Mouse (Mus musculus) spleen, adult 2 months (tissue): ENCODE results near the gene Nfil3. TPM values are rescaled to one million over a fixed set of nuclear protein-coding genes. Genes with fewer than 3 reads are reported as not detected.

ENCODE experiments used
- DNase-seq, 2 experiments: peaks; one replicate each; pipeline versions ENCODE4 v3.0.0 to v3.0.0-alpha.2; 2012 to 2021; ENCODE audit warnings: low spot score in 2 of 2, low read depth in 1 of 2
- H3K27ac ChIP-seq: fragments of 200-500 bp; 2 replicates; pipeline ENCODE4 v1.5.1; 2012; ENCODE audit warnings: low read length, inconsistent platforms; ENCODE audit not compliant: insufficient read depth
- H3K27me3 ChIP-seq: fragments of 200-500 bp; 2 replicates; pipeline ENCODE4 v1.6.1; 2012; ENCODE audit warnings: mild to moderate bottlenecking, moderate library complexity, low read length, inconsistent platforms; ENCODE audit not compliant: control insufficient read depth, insufficient read depth
- H3K36me3 ChIP-seq: fragments of 200-500 bp; 2 replicates; pipeline ENCODE4 v1.6.1; 2012; ENCODE audit warnings: mild to moderate bottlenecking, low read length, inconsistent platforms; ENCODE audit not compliant: control insufficient read depth, insufficient read depth
- H3K4me1 ChIP-seq: fragments of 200-500 bp; 2 replicates; pipeline ENCODE4 v1.6.1; 2011; ENCODE audit warnings: inconsistent platforms; ENCODE audit not compliant: control insufficient read depth, insufficient read depth, insufficient read length
- H3K4me3 ChIP-seq: fragments of 200-500 bp; 2 replicates; pipeline ENCODE4 v1.5.1; 2011; ENCODE audit warnings: mild to moderate bottlenecking, inconsistent platforms; ENCODE audit not compliant: insufficient read depth, insufficient read length; ENCODE audit errors: extremely low read depth
- CTCF ChIP-seq: fragments of 200-500 bp; IDR thresholded peaks from 2 replicates; pipeline ENCODE4 v1.5.1; 2011; ENCODE audit warnings: mild to moderate bottlenecking, inconsistent platforms; ENCODE audit not compliant: insufficient read depth, insufficient read length, insufficient replicate concordance; ENCODE audit errors: extremely low read depth
- POLR2A ChIP-seq: fragments of 200-500 bp; IDR thresholded peaks from 2 replicates; pipeline ENCODE4 v1.6.1; 2011; ENCODE audit warnings: low read depth, low read length, inconsistent platforms
- WGBS: fragments of 180-500 bp; shearing (Covaris S2); methylation state at CpG from one replicate; pipeline ENCODE4 v1.1.7; 2018; 5-methylcytosine and 5-hydroxymethylcytosine counted together
- polyA plus RNA-seq: library from polyadenylated mRNA; depleted of rRNA; stranded (reverse); fragments of >200 nt; gene quantifications from 2 replicates; pipeline ENCODE4 v1.2.3, GENCODE M21; 2012; rRNA removed

Nfil3 gene
- polyA plus RNA-seq, 1 experiment = 1.2 TPM

DNA sequence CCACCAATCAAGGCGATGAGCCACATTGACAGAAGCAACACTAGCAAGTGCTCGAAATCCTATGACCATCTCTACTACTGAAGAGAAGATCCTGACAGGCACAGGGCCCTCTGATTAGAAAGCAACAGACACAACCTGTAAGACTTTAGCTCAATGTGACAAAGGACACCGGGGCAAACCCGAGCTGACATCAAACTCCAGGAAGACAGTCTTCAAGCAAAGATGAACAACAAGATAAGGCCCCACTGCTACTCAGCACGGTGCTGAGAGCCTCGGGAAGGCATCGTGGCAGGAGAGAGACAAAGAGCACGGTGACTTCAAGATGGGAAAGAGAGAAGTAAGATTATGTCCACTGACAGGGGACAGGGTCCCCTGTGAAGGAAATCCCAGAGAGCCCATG lies 58.9 kb downstream of the Nfil3 start:
- TF ChIP-seq CTCF = no peak
- TF ChIP-seq POLR2A = no peak
- Histone ChIP-seq H3K4me1 (peaks cover 3% of the 10 kb centered on the region; the same call in 1 of the 2 replicates), H3K36me3 (peaks cover 3% of the 10 kb centered on the region; the same call in 1 of the 2 replicates), H3K27me3 (no peaks in the 10 kb centered on the region), H3K27ac (no peak overlapping the region), H3K4me3 (no peak overlapping the region)
- DNase-seq = no peak
- WGBS = 65% methylated on average over 8 of the region's 8 CpGs

DNA sequence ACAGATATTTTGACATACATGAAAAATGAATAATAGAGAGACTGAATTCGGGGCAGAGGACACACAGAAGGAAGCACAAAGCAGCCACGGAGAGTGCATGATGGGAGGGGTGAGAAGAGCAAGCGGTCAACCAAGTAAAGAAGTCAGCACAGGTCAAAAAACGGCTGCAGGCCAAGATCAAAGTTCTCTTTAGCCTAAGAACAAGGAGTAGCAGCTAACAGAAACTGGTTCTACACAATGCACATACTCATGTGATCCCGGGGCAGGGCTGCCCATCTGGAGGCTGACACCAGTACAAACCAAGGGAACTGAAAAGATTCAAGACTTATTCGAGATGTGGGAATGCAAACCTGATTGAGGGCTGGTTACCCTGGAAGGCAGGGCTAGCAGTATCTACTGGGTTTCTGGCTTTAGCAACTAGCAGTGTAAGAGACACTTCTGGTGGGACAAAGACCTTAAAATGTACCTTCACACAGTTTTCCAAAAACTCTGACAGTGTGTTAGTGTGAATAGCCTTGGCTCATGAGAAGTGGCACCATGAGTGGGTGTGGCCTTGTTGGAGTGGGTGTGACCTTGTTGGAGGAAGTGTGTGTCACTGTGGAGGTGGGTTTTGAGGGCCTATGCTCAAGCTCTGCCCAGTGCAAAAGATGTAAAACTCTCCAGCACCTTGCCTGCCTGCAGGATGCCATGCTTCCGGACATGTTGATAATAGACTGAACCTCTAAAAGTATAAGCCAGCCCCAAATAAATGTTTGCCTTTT lies 59.6 kb downstream of the Nfil3 start:
- peaks cover 3% of the 10 kb centered on the region; the same call in 1 of the 2 replicates for H3K36me3 ChIP-seq
- WGBS = 83% methylated on average over 7 of the region's 7 CpGs
- H3K4me3 ChIP-seq = no peak overlapping the region
- H3K27ac ChIP-seq = no peak overlapping the region
- H3K4me1 ChIP-seq = peaks cover 3% of the 10 kb centered on the region; the same call in 1 of the 2 replicates
- H3K27me3 ChIP-seq = no peaks in the 10 kb centered on the region
- no peak for DNase-seq
- TF ChIP-seq POLR2A = no peak
- no peak for TF ChIP-seq CTCF

GRCm38 (mm10) chr13:52919790-52920352 lies 61.0 kb downstream of the Nfil3 start:
- 91% methylated on average over 10 of the region's 10 CpGs for WGBS
- no peak for DNase-seq
- H3K27ac ChIP-seq = no peak overlapping the region
- no peak overlapping the region for H3K4me3 ChIP-seq
- peaks cover 3% of the 10 kb centered on the region; the same call in 1 of the 2 replicates for H3K4me1 ChIP-seq
- peaks cover 3% of the 10 kb centered on the region; the same call in 1 of the 2 replicates for H3K36me3 ChIP-seq
- TF ChIP-seq POLR2A (no peak), CTCF (no peak)
- H3K27me3 ChIP-seq = no peaks in the 10 kb centered on the region

GRCm38 (mm10) chr13:52918333-52918732 lies 62.5 kb downstream of the Nfil3 start:
- no peaks in the 10 kb centered on the region for H3K27me3 ChIP-seq
- H3K4me3 ChIP-seq = no peak overlapping the region
- H3K4me1 ChIP-seq = peaks cover 5% of the 10 kb centered on the region; the same call in 1 of the 2 replicates
- WGBS = 95% methylated on average over 5 of the region's 5 CpGs
- DNase-seq = no peak
- TF ChIP-seq CTCF (no peak), POLR2A (no peak)
- H3K27ac ChIP-seq = no peak overlapping the region
- H3K36me3 ChIP-seq = peaks cover 3% of the 10 kb centered on the region; the same call in 1 of the 2 replicates

Other genes starting within 250 kb of the Nfil3 start
- 13.0 and 15.0 TPM in 2 replicates for gene Auh, start 51.4 kb downstream of the Nfil3 start, polyA plus RNA-seq